Comparison of ENCODE assay signal across 15 mouse cellular contexts in genomic region chr3:65737816-65738215, GRCm38 (mm10).
"Had no signal": no experiment of that assay in that cellular context is flagged by ENCODE, and none has a peak within 500 bp of the region (broad histone marks: within the 10 kb centered on the region; RNA-seq: fewer than 3 reads in every experiment).

No protein-coding gene starts in this region.

- H3K36me3 ChIP-seq: neural tube, embryonic 15.5 days; stomach, embryonic 15.5 days had no signal

- H3K4me1 ChIP-seq: neural tube, embryonic 15.5 days; stomach, embryonic 15.5 days had no signal

- H3K9ac ChIP-seq: neural tube, embryonic 15.5 days; stomach, embryonic 15.5 days had no signal

- H3K4me2 ChIP-seq: neural tube, embryonic 15.5 days; stomach, embryonic 15.5 days had no signal

- H3K4me3 ChIP-seq: neural tube, embryonic 15.5 days; stomach, embryonic 15.5 days had no signal

- H3K27ac ChIP-seq: neural tube, embryonic 15.5 days; stomach, embryonic 15.5 days; stomach, postnatal 0 days had no signal

- H3K9me3 ChIP-seq: neural tube, embryonic 15.5 days; stomach, embryonic 15.5 days had no signal

- DNase-seq: retina, postnatal 1 day; right cerebral cortex, adult 18-20 months; right cerebral cortex, postnatal 14 days; right cerebral cortex, postnatal 25 days; right cerebral cortex, postnatal 4 days; spleen, adult 18-20 months; thymus, adult 18-20 months; thymus, adult 2 months; thymus, postnatal 14 days; thymus, postnatal 25 days; thymus, postnatal 36 days; thymus, postnatal 4 days had no signal

- H3K27me3 ChIP-seq: neural tube, embryonic 15.5 days; stomach, embryonic 15.5 days had no signal
